Mouse (Mus musculus): Measurements from ENCODE around the gene Cox17. TPM values are rescaled to one million over a fixed set of nuclear protein-coding genes. Genes with fewer than 3 reads are reported as not detected.

The Cox17 gene
- polyA plus RNA-seq, 1 experiment, result 115 TPM

DNA sequence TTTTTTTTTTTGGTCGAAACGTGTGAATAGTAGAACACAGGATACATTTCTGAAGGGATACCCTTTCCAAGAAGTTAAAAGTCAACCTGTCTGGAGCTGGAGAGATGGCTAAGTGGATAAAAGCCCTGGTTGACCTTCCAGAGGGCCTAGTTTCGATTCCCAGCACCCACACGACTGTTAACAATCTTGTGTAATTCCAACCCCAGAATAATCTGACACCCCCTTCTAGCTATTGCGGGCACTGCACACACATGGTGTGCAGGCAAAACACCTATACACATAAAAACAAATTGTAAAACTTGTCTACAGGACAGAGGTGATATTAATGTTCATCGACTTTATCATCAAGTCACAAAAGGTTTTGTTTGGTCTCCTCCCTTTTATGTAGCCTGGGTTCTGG is 797 bp downstream of the Cox17 start:
- Histone ChIP-seq H3K27ac (ENCODE audit: insufficient read depth, low read depth, low read length) (peak overlapping the region; percentile 15; the same call in 1 of the 2 replicates), H3K4me3 (ENCODE audit: insufficient read depth, low read length) (peak overlapping the region; percentile 70), H3K4me1 (ENCODE audit: control insufficient read depth, insufficient read depth, low read length) (peaks cover 5% of the 10 kb centered on the region)
- TF ChIP-seq POLR2A (IDR thresholded peaks at IDR 0.05; ENCODE audit: borderline replicate concordance, low read depth, low read length) (no peak), CTCF (IDR thresholded peaks at IDR 0.05; ENCODE audit: low read depth, low read length) (no peak)

DNA sequence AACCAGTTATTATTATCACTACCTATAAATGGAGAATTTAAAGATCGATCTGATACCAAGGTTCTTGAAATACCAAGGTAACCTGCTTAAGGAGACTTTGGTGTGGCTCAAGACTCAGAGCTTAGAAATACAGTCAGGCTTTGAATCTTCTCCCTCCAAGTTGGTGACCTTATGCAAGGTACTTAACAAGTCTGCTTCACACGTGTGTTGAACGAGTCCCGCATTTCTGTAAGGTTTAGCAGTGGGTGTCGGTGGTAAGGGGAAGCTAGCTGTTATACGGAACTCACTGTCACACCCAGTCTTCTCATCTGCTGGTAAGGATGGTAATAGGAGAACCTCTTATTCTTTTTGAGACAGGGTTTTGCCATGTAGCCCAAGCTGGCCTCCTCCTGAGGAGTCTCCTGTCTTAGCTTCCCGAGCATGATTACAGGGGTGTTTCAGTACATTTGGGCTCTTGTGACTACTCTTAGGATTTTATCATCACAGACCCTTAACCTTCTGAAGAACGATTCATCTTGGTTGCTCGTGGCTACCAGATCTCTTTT is 1.5 kb downstream of the Cox17 start:
- H3K4me3 ChIP-seq (ENCODE audit: insufficient read depth, low read length), result peak overlapping the region; percentile 45
- TF ChIP-seq POLR2A (IDR thresholded peaks at IDR 0.05; ENCODE audit: borderline replicate concordance, low read depth, low read length) (no peak), CTCF (IDR thresholded peaks at IDR 0.05; ENCODE audit: low read depth, low read length) (no peak)
- H3K27ac ChIP-seq (ENCODE audit: insufficient read depth, low read depth, low read length), result no peak overlapping the region; the same call in 1 of the 2 replicates
- peaks cover 5% of the 10 kb centered on the region for H3K4me1 ChIP-seq (ENCODE audit: control insufficient read depth, insufficient read depth, low read length)

DNA sequence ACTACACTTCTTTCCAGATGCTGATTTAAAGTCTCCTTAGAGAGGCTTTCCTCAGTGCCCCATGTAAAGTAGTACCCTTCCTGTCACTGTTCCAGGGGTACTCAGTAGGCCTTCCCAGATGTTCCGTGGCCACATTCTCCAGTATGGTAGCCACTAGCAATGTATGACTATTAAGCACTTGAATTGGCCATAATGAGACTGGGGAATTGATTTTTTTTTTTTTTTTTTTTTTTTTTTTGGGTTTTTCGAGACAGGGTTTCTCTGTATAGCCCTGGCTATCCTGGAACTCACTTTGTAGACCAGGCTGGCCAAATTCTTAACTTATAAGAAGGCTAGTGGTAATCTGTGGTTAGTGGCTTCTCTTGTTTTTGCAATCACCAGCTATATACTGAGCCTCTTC is 3.1 kb downstream of the Cox17 start:
- no peak for TF ChIP-seq POLR2A (IDR thresholded peaks at IDR 0.05; ENCODE audit: borderline replicate concordance, low read depth, low read length)
- TF ChIP-seq CTCF (IDR thresholded peaks at IDR 0.05; ENCODE audit: low read depth, low read length), result no peak
- Histone ChIP-seq H3K27ac (ENCODE audit: insufficient read depth, low read depth, low read length) (no peak overlapping the region), H3K4me3 (ENCODE audit: insufficient read depth, low read length) (no peak overlapping the region), H3K4me1 (ENCODE audit: control insufficient read depth, insufficient read depth, low read length) (peaks cover 5% of the 10 kb centered on the region)

DNA sequence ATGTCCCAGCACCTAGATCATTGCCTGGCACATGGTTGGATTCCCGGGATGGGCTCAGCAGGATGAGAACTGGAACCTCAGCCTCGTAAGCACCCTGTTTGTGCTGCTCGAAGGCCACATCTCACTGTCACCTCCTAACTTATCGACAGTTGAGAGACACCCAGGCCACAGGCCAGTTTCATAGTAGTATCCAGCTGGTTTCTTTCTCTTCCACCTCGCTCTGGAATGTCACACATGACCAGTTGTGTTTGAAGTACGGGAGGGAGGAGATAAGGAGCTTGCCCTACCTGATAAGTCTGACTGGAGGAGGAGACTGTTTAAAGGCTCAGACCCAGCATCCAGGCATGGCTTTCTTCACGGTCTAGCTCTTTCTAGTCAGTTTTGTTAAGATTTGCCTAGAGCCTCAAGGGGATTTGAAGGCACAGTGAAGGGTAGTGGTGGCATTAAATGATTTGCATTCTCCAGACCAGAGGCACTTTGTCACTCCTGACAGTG is 3.6 kb downstream of the Cox17 start:
- TF ChIP-seq CTCF (IDR thresholded peaks at IDR 0.05; ENCODE audit: low read depth, low read length) (no peak), POLR2A (IDR thresholded peaks at IDR 0.05; ENCODE audit: borderline replicate concordance, low read depth, low read length) (no peak)
- Histone ChIP-seq H3K4me1 (ENCODE audit: control insufficient read depth, insufficient read depth, low read length) (peaks cover 4% of the 10 kb centered on the region), H3K27ac (ENCODE audit: insufficient read depth, low read depth, low read length) (no peak overlapping the region), H3K4me3 (ENCODE audit: insufficient read depth, low read length) (no peak overlapping the region)

DNA sequence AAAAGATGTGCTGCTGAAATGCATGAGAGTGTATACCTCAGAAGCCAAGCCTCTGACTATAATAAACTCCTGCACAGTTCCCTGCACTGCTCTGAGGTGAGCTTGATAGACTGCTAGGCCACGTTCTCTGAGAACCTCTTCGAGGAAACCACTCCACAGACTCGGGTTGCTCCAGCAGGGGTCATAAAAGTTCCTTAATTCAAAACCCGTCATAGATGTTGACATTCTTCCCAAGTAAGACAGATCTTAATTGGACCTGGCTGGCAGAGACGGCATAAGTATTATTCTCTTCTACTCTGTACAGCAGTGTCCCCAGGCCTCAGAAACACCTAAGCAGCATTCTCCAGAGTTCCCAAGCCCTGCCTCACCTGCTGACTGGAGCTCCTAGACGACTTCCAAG is 4.1 kb downstream of the Cox17 start:
- Histone ChIP-seq H3K4me1 (ENCODE audit: control insufficient read depth, insufficient read depth, low read length) (peaks cover 3% of the 10 kb centered on the region), H3K4me3 (ENCODE audit: insufficient read depth, low read length) (no peak overlapping the region), H3K27ac (ENCODE audit: insufficient read depth, low read depth, low read length) (no peak overlapping the region)
- TF ChIP-seq CTCF (IDR thresholded peaks at IDR 0.05; ENCODE audit: low read depth, low read length) (no peak), POLR2A (IDR thresholded peaks at IDR 0.05; ENCODE audit: borderline replicate concordance, low read depth, low read length) (no peak)

DNA sequence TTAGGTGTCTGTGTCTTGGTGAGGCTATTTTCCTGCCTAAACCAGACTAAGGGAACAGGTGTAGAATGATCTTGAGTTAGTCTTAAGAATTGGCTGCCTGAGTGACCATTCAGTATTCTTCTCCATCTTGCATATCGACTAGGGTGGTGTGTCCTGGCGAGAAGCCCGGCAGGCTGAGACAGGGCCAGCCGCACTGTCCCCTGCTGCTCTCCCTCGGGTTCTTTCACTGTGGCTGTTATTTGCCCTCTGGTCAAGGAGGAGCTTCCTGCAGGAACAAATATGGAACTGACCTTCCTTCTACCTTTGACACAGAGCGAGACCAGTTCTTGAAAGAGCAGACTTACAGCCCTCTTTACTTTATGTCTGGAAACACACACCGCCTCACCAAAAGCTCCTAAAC is 5.2 kb downstream of the Cox17 start:
- H3K27ac ChIP-seq (ENCODE audit: insufficient read depth, low read depth, low read length), result no peak overlapping the region
- peaks cover 3% of the 10 kb centered on the region for H3K4me1 ChIP-seq (ENCODE audit: control insufficient read depth, insufficient read depth, low read length)
- TF ChIP-seq POLR2A (IDR thresholded peaks at IDR 0.05; ENCODE audit: borderline replicate concordance, low read depth, low read length), result no peak
- TF ChIP-seq CTCF (IDR thresholded peaks at IDR 0.05; ENCODE audit: low read depth, low read length), result no peak
- no peak overlapping the region for H3K4me3 ChIP-seq (ENCODE audit: insufficient read depth, low read length)

DNA sequence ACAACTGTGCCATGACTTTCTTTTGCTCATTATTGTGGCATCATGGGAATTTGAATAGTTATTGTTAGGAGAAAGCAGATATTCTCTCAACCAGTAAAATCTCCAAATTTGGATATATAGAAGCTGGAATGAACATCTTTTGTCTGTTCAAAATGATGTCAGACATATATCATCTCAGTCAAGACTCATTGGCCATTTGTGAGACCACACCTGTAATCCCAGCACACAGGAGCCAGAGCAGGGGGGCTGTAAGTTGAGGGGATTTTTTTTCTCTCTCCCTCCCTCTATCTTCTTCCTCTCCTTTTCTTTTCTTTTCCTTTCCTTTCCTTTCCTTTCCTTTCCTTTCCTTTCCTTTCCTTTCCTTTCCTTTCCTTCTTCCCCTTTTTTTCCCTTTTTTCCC is 6.1 kb downstream of the Cox17 start:
- TF ChIP-seq POLR2A (IDR thresholded peaks at IDR 0.05; ENCODE audit: borderline replicate concordance, low read depth, low read length), result no peak
- no peak for TF ChIP-seq CTCF (IDR thresholded peaks at IDR 0.05; ENCODE audit: low read depth, low read length)
- Histone ChIP-seq H3K4me1 (ENCODE audit: control insufficient read depth, insufficient read depth, low read length) (peaks cover 3% of the 10 kb centered on the region), H3K27ac (ENCODE audit: insufficient read depth, low read depth, low read length) (no peak overlapping the region), H3K4me3 (ENCODE audit: insufficient read depth, low read length) (no peak overlapping the region)

DNA sequence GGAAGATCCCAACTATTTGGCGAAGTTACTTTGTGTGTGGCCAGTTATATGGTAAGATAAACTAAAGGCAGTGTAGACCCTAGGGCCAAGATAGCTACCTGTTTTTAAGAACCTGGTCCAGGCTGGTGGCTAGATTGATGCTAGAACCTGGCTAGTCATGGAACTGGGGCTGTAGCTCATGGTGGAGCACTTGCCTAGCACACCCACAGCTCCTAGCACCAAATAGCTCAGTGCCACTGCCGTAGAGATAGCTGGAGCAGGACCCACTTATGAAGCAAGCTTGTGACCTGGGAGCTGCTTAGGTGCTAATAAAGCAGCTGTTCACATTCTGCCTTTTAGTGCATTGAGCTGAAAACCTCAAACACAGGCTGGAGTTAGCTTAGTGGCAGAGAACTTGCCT is 6.9 kb downstream of the Cox17 start:
- no peak overlapping the region for H3K4me3 ChIP-seq (ENCODE audit: insufficient read depth, low read length)
- no peak overlapping the region for H3K27ac ChIP-seq (ENCODE audit: insufficient read depth, low read depth, low read length)
- H3K4me1 ChIP-seq (ENCODE audit: control insufficient read depth, insufficient read depth, low read length), result no peaks in the 10 kb centered on the region
- no peak for TF ChIP-seq POLR2A (IDR thresholded peaks at IDR 0.05; ENCODE audit: borderline replicate concordance, low read depth, low read length)
- TF ChIP-seq CTCF (IDR thresholded peaks at IDR 0.05; ENCODE audit: low read depth, low read length), result no peak

DNA sequence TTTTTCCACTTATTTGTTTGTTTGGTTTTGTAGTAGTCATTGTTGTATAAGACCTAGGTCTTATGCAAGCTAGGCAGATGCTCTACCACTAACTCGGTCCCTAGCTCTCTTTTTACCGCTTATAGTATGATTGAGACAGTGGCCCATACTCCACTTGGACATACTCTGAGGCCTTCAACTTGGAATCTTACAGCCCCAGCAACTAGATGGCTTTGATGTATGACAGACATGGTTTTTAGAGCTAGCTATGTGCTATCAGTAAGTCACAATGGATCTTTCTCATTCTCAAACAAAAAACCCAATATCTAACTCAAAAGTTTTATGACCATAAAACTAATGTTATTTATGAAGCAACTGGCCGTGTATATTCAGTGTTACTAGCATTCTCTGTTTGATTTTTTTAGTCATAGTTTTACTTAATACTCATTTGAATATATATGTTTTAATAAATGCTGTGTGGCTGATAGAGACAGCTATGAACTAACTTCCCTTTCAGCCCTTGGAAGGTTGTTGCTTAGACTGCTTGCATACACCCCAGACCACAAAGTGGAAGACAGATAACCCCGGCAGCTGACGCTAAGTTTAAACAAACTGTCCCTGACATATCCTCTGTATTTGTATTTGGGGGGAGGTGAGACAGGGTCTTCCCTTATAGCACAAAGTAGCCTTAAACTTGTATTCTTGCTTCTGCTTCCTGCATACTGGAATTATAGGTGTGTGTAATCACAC is 7.6 kb downstream of the Cox17 start:
- Histone ChIP-seq H3K4me1 (ENCODE audit: control insufficient read depth, insufficient read depth, low read length) (no peaks in the 10 kb centered on the region), H3K27ac (ENCODE audit: insufficient read depth, low read depth, low read length) (no peak overlapping the region), H3K4me3 (ENCODE audit: insufficient read depth, low read length) (no peak overlapping the region)
- TF ChIP-seq POLR2A (IDR thresholded peaks at IDR 0.05; ENCODE audit: borderline replicate concordance, low read depth, low read length) (no peak), CTCF (IDR thresholded peaks at IDR 0.05; ENCODE audit: low read depth, low read length) (no peak)

DNA sequence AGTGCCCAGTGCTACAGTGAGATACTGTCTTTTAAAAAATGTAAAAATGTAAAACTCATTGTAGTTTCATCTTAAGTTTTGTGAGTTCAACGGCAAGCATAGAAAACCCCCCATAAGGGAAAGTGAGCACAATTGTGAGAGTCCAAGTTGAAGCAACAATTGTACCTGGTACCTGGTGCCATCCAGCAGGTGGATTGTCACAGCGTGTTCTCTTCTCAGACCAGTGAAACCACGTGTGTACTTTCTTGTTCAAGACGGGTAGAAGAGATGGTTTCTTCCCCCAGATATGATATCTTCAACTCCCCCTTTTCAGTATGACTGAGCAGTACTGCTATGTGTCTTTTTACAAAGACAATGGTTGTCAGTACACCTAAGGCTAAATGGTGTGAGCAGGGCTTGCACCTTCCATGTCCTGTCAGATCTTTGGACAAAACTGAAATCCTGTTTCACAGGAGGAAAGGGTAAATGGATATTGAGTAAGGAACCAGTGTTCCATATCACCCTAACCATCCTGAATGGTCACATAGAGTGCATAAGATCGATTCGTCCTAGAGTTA is 11.5 kb downstream of the Cox17 start:
- Histone ChIP-seq H3K27ac (ENCODE audit: insufficient read depth, low read depth, low read length) (no peak overlapping the region), H3K4me1 (ENCODE audit: control insufficient read depth, insufficient read depth, low read length) (peaks cover 7% of the 10 kb centered on the region), H3K4me3 (ENCODE audit: insufficient read depth, low read length) (no peak overlapping the region)
- TF ChIP-seq CTCF (IDR thresholded peaks at IDR 0.05; ENCODE audit: low read depth, low read length) (no peak), POLR2A (IDR thresholded peaks at IDR 0.05; ENCODE audit: borderline replicate concordance, low read depth, low read length) (no peak)

Measured in bone marrow macrophage, adult 2 months (primary cell).